Mouse (Mus musculus): ENCODE results near the gene Pkdcc.

Gene Pkdcc

DNA sequence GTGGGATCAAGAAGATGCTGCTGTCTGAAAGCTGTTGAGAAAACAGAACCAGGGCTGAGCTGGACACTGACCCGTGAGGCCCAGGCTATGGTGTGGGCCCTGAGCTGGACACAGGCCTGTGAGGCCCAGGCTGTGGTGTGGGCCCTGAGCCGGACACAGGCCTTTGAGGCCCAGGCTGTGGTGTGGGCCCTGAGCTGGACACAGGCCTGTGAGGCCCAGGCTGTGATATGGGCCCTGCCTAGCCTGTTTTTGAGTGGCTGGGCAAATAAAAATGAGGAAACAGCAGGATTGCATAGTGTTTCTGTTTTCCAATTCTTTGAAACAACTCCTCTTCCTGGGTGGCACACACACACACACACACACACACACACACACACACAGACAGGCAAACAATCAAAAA, 2.7 kb upstream of the Pkdcc start:
- in situ Hi-C loops (cut with MboI, MseI): no loop called here

DNA sequence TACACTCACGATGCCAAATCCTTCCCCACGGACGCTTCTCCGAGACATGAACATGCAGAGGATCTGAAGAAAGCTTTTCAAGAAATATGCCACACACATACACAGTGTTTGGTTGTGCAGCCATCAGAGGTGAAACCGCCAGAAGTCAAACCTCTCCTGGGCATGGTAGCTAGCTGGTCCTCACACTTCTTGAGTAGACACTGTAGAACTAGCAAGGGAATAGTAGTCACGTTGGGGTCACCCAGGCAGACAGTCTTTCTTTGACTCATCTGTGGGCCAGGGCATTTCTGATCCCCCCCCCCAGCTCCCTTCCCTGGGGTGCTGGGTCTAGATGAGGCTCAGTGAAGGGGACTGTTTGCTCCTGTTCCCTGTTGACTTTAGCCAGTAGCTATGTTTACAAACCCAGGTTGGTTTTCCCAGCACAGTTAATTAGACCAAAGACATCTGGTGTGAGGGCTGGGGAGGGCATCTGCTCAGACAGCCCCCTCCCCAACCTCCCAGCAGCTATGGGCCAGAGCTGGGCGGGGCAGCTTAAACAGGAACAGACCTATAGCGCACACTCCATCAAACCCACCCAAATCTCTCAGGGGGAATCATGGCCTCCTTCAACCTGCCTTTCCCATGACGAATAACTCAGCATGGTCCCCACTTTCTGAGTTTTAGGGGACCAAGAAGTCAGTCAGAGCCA, 1.7 kb upstream of the Pkdcc start:
- in situ Hi-C loops (cut with MboI, MseI): no loop called here

DNA sequence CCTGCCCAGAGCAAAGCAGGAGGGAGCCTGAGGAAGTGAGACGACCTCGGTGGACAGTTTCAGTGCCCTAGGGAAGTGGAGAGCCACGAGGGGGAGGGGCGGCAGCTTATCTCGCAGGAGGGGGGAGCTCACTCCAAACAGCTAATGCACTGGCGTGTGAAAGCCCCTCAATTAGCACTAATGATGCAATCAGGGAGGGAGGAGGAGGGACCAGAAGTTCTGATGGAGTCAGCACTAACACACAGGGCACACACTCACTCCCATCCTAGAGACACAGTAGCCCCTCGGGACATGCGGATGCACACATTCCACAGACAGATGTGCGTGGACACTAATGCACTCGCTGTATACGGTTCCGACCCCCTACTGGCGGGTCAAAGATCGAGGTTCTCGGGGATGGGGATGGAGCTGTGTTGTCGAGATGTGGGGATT, 915 bp upstream of the Pkdcc start:
- in situ Hi-C loops (cut with MboI, MseI): no loop called here

DNA sequence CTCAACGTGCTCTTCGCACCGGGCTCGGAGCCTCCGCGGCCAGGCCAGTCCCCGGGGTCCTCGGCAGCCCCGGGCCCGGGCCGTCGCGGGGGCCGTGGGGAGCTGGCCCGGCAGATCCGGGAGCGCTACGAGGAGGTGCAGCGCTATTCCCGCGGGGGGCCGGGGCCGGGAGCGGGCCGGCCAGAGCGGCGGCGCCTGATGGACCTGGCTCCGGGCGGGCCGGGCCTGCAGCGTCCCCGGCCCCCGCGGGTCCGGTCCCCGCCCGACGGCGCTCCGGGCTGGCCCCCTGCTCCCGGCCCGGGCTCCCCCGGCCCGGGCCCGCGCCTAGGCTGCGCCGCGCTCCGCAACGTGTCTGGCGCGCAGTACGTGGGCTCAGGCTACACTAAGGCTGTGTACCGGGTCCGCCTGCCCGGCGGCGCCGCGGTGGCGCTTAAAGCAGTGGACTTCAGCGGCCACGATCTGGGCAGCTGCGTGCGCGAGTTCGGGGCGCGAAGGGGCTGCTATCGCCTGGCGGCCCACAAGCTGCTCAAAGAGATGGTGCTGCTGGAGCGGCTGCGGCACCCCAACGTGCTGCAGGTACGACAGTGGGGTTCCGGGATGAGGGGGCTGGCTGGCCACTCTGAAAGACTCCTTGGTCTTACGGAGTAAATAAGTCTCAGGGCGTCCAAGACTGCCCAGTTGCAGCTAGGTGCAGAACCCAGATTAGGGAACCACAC, 595 bp downstream of the Pkdcc start:
- in situ Hi-C loops (cut with MboI, MseI): no loop called here

DNA sequence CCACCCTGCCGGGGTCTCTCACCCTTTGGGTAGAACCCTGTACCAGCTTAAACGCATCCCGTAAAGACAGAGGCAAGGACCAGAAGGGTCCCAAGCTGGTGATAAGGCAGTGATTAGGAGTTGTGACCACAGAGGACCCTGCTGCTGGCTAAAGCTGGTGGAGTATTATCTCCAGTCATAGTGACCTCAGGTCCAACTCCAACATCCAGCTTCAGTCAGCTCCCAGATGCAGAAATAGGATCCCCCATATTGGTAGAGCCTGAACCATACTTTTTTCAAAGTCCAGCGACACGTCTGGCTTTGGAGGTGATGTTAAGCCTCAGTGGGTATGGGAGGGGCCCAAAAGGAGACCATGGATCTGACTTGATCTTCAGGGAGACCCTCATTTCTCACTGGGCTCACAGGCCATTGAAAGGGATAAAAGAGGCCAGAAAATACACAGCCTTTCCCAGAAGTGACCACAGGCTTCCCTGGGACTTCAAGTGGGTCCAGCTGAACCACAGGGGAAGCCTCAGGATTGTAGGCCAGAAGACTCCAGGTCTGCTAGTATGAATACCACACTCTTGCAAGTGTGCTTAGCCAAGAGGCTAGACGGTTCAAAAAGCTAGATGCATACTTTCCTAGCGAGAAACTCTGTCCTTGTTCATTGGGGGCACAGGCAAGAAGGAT, 1.3 kb downstream of the Pkdcc start:
- in situ Hi-C loops (cut with MboI, MseI): no loop called here

DNA sequence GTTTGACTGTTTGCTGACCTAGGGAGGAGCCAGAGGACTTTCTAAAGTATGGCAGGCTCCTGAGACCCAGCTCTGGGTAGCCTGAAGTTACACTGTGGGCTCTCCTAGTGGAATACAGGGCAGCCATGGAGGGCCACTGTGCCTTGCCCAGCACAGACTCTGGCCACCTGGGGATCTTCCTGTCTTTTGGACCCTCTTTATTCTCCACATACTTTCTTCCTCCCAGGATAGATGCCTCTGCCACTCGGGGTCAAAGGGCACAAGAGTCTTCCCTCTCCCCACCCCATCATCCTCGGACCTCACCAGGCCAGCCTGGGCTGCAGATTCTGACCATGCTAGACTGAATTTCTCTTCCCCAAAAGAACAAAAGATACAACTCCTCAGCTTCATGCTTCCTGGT, 3.1 kb downstream of the Pkdcc start:
- in situ Hi-C loops (cut with MboI, MseI): no loop called here

DNA sequence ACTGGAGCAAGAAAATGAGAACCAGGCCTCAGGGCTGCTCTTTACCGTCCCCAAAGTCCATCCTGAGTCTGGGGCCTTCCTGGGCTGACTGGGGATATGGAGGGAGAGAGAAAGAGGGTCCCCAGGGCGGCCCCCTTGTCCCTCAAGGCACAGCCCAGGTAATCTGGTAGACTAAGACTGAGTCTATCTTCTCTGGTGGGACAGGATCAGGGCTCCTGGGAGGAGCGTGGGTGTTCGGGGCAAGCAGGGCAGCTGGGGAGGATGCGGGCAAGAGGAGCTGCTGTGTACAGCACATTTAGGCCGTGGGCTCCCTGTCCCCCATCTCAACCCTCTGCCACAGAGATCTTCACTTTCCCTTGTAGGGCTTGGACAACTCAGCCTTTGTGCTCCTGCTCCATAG, 3.6 kb downstream of the Pkdcc start:
- in situ Hi-C loops (cut with MboI, MseI): no loop called here

DNA sequence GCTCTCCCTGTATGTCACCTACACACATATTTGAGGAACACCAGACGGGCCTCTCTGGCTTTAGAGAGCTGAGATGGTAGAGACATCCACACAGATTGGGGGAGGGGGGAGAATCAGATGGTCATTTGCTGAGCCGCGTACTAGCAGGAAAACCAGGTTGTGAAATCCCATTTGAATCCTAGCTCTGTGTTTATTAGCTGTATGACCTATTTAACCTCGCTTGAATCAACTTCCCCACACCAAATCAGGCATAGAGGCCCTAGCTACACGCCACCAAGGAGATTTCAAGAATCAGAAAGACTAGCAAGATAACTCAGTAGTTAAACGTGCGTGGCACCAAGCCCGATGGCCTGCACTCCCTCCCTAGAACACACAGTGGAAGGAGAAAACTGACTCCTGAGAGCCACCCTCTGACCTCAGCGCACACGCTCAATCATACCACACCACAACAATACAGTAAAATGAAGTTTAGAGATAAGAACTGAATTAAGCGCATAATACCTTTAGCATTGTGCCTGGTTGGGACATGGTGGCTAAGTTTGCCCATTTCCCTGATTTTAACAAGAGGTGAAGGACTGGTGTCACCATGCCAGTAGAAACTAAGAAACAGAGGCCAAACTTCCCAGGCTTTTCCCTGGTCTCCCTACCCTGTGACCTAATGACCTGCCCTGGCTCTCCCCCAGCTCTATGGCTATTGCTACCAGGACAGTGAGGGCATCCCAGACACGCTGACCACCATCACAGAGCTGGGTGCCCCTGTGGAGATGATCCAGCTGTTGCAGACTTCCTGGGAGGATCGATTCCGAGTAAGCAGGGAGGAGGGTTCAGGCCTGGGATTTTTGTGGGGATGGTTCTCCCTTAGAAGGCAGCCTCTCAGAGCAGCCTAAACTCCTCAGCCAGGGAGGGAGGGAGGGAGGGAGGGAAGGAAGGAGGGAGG, 4.5 kb downstream of the Pkdcc start:
- in situ Hi-C loops (cut with MboI, MseI): no loop called here

DNA sequence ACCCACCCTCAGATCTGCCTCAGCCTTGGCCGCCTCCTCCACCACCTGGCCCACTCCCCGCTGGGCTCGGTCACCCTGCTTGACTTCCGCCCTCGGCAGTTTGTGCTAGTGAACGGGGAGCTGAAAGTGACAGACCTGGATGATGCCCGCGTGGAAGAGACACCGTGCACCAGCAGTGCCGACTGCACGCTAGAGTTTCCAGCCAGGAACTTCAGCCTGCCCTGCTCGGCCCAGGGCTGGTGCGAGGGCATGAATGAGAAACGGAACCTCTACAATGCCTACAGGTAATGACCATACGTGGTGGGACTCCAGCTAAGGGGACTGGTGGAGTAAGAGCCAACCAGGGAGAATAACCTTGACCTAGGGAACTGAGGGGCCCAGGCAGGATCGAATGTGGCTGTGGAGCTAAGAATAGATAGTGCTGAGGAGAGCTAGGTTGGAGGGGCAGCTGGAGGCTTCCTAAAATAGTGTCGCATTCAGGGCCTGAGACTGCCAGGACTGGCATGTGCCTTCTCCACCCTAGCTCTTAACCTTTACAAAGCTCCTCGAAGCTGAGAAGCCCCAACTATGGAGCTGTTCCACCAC, 6.0 kb downstream of the Pkdcc start:
- in situ Hi-C loops (cut with MboI, MseI): no loop called here

DNA sequence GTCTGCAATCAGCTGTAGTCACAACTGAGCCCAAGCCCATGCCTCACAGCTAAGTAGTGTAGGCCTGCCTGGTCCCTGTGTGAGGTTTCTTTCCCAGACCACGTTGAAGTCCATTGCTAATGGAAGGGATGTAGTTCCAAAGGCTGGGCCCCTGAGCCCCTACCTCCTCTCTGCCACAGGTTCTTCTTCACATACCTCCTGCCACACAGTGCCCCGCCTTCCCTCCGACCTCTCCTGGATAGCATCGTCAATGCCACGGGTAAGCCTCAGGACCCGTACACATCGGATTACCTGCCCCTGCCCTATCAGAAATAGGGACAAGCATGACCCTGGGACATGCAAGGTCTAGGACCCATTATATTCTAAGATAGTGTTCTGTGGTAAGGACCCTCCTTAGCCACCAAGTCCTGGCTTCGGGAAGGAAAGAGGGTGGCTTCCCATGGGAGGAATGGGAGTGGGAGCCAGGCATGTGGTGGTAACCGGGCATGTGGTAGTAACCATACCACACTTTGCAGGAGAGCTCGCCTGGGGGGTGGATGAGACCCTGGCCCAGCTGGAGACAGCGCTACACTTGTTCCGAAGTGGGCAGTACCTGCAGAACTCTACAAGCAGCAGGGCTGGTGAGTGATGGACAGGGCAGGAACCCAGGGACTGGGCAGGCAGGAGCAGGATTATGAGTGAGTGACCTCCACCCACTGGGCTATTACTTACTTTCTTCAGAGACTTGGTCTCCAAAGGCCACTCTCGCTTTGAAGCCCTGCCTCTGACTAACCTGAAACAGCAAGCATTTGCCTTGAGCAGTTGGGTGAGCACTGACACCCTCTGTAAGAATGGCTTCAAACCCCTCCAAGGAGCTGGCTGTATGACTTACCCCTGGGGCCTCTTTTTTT, 6.8 kb downstream of the Pkdcc start:
- in situ Hi-C loops (cut with MboI, MseI): no loop called here

DNA sequence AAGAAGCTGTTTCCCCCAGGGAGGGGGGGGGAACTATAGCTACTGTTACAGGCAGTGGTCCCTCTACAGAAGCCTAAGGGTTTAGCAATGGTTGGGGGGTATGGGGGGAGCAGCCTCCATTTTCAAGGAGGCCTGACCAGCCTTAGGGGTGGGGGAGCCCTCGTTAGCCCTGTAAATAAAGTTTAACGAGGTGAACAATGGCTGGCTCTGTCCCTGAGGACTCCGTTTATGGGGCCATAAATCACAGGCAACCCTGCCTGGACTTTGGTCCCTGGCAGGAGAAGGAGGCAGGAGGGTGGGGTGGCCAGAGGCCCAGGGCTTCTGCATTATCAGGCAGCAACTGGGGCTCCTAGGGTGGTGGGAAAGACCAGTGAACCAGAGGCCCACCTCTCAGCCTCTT, 7.6 kb downstream of the Pkdcc start:
- in situ Hi-C loops (cut with MboI, MseI): no loop called here

DNA sequence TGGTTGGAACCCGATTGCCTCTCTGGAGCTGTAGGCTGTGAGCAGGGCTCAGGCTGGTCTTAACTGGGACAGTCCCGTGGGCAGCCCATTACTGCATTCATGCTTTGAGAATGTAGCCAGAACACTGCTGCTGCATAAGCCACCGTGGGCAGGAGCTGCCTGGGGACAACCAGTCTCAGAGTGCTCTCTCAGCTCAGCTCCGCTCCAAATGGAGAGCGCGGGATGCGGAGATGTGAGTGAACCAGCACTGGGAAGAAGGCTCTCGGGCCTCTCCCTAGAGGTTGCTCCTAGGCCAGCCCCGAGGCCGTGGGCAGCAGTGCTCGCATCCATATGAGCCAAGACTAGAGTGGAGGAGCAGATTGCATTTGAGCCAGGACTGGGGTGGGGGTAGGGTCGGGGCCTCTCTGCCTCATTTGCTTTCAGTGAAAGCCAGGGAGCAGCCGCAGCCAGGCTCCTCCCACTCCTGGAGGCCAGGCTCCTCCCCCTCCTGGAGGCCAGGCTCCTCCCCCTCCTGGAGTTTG, 9.4 kb downstream of the Pkdcc start:
- in situ Hi-C loops (cut with MboI, MseI): no loop called here

DNA sequence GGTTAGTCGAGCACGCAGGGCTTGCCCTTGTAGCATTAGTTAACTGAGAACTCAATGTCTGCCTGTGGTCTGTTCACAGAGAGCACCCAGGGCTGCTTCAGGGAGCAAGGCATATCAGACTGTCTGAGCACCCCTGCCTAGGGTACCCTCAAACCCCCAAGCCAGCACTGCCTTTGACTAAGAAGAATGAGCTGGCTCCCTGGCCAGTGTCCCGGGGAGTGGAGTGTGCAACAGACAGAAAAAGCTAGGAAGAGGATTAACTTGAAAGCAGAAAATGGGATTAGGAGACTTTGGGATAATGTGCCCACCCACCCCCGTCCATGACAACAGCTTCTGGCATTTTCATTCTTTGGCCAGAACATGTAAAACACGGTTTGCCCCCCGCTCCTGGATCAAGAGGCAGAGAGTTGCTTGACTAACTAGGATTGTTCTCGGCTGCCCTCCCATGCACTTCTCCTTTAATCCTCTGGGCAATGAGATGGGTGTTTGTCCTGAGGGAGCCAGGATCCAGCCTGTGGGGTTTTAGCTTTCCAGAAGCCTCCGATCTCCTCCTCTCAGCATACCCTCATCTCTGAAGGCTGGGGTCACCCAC, 11.4 kb downstream of the Pkdcc start:
- in situ Hi-C loops (cut with MboI, MseI): no loop called here

DNA sequence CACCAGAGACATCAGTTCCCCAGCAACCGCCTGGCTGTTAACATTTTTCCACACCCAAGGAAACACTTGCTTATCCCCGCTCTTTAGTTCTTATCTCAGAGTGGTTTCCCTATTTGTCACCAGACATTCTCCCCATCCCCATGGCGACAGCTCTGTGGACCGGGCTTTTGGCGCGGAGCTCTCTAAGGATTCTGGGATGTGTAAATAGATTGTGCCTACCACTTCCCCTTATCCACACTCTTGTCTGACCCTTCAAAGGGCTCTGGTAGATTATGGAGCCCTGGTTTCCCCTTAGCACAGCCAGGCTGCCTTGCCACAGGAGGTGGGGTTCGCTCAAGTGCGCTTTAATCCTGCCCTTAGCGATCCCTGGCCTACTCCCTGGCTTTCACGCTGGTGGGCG, 16.3 kb downstream of the Pkdcc start:
- in situ Hi-C loops (cut with MboI, MseI): no loop called here

DNA sequence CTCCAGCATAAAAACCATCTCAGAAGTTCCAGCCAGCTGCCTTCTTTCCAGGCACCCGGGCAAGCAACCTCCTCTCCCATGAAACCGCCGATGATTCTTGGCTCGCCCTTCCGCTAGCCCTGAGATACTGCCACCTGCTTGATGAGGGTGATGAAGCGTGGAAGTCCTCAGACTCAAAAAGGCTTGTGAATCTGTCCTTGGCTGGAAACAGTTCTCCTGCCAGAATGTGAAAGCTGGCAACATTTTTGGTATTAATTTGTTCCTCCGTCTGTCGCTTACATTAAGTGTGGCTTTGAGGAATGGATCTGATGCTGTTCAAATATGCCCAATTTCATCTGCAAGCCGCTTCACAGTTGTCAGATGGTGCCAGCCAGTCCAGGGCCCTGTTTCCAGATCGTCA, 20.1 kb downstream of the Pkdcc start:
- in situ Hi-C loops (cut with MboI, MseI): no loop called here

DNA sequence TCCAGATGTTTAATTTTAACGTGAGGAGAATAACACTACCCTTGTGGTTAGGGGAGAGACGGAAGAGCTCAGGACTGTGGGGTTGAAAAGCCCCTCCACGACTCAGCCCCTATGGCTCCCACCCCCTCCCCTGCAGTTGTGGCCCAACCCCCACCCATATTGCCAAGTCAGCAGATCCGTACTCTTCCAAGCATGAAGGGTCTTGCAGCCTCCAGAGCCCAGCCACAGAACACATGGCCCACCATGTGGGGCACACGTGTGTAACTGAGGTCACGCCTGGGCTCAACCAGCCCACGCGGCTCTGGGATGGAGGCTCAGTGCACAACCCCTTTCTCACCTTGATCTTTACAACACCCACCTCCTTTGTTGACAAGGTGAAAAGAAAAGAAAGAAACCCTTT, 21.1 kb downstream of the Pkdcc start:
- in situ Hi-C loops (cut with MboI, MseI): no loop called here

DNA sequence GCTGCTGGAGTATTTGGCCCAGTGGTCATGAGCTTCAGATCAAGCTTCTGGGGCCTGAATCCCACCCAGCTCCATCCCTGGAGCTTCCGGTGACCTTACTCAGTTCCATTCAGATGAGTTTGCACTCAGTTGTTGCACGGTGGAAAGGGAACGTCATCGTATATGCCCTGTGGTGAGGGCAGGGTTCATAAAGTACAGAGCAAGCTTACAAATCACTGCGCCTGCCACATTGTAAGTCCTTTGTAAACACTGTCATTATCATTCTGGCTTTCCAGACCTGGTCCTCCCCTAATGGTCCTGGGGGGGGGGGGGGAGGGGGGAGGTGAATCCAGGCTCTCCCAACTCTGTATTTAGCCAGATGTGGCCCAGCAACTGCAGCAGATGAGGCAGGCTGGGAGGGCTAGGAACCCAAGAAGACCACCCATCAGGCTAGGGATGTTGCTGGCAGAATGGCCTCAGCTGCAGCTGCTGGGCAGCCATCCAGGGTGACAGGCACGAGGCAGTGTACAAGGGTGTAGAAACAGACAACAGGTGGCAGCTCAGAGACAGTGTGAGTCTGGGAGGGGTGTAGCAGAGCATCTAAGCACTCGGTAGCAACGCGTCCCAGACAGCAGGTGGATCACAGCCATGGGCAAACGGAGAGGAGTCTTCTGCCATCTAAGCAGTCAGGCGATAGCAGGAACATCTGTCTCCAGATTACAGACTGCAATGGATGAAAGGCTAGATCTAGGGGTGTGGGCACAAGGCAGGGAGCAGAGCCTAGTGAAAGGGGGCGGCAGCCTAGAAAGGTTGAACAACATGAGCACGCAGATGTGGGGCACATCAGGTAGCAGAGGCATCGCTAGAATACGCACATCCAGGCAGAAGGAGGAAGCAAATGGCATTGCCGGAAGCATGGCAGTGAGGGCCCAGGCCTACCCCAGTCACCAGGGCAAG, 23.3 kb downstream of the Pkdcc start:
- in situ Hi-C loops (cut with MboI, MseI): no loop called here

DNA sequence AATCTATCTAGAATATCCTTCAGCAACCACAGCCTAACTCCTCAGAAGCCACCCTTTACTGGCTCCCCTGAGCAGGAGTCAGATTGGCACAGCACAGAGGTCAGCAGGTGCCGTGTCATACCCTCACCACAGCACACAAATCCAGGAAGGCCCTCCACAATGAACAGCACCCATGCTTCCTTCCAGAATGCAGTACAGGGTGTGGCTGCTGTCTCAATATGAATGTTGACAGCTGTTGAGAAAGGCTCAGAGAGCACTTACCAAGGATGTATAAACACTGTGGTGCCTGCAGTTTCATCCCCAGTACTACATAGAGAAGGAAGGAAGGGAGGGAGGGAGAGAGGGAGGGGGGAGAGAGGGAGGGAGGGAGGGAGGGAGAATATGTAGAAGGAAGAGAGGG, 29.4 kb downstream of the Pkdcc start:
- in situ Hi-C loops (cut with MboI, MseI): no loop called here

DNA sequence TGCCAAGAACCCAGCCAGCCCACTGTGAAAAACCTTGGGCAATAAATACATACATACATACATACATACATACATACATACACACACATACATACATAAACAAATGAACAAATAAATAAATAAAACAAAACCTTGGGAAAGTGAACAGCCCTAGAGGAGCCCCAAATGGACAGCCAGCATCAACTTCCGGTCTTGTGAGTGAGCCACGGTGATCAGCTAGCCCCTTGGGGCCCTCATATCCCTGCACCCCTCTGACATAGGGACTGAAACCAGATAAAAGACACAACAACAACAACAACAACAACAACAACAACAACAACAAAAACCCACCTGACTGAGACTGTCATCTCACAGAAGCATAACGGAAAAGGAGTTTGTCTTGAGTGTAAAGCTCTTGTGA, 30.4 kb downstream of the Pkdcc start:
- in situ Hi-C loops (cut with MboI, MseI): no loop called here

Measured in T-helper 2 cell (primary cell).